Mouse (Mus musculus): ENCODE measurements around the gene Susd3. TPM values are rescaled to one million over a fixed set of nuclear protein-coding genes. Genes with fewer than 3 reads are reported as not detected.

Susd3 gene
- total RNA-seq (2021): 1 to 10 TPM in 1 of 2 experiments, under 1 TPM in 1; 0.47 to 1.0 TPM
- long read RNA-seq, experiment 1, partial matches to known transcripts: 0 of 1 reads
- long read RNA-seq, experiment 1, other reads (novel, unspliced or antisense): 1 of 1 reads
- long read RNA-seq, experiment 2, partial matches to known transcripts: 1 of 1 reads
- long read RNA-seq, experiment 2, other reads (novel, unspliced or antisense): 0 of 1 reads

GRCm38 (mm10) chr13:49248467-49248862 lies at the start of gene Susd3:
Susd3 (minus strand) TSS chr13:49248706.
- DNase-seq: no peak

DNA sequence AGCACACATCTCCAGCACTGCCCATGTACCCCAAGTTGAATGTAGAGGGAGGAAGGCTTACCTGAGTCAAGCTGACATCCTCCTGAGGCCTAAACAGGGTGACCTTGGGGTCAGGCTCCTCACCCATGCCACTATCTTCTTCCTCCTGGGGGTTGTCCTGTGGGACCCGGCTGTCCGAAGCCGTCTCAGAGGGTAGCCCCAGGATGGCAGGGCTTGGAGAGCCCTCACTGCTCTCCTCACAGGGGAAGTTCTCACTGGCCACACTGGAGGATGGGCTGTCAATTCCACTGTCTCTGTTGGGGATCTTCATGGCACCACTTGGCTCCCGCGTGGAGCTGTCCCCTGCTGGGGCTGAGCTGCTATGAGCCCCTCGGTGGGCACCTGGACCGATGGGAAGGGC lies 47.8 kb upstream of the Susd3 start:
- no peak for DNase-seq

DNA sequence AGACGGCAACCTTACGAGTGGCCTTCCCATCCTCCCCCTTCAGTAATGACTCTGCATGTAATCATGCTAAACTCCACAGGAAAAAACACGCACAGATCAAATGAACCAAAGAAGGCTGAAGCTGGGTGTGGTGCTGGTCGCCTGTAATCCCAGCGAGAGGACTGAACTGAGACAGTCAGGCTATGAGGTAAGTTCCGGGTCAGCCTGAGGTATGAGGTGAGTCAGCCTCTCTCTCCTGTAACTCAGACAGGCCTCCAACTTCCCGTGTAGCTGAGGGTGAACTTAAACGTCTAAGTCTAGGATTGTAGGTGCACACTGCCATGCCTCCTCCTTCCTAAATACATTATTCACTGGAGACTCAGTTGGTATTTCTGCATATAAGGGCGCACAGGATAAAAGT lies 45.6 kb upstream of the Susd3 start:
- no peak for DNase-seq

DNA sequence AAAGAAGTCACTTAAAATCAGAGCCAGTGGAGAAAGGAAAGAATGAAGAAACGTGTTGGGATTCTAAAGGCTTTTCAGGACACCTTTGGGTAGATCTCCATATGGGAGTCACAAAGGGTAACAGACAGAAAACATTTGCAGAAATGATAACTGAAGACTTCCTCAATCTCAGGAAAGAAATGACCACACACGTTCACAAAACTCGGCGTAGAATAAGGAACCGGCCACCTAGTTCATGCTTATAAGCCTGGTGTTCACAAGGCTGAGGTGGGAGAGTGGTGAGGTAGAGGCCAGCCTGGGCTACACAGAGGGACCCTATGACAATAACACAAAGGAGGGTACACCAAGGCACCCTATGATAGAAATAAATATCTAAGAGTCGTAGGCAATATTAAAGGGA lies 43.4 kb upstream of the Susd3 start:
- DNase-seq: no peak

GRCm38 (mm10) chr13:49291398-49291797 lies 42.9 kb upstream of the Susd3 start:
- no peak for DNase-seq

DNA sequence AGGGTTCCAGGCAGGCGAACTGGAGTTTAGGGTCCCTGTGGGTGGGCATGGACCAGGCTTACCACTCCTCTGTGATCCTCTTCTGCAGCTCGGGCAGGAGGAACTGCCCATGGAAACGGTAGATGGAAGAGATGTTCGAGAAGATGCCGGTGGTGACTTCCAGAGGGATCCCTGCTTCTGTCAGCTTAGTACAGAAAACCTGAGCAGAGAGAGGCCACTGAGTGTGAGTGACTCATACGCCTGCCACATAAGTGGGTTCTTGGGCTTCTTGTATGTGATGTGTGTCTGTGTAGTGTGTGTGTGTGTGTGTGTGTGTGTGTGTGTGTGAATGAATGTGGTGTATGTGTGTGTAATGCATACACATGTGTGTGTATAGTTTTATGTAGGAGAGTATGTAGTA lies 38.7 kb upstream of the Susd3 start:
- DNase-seq: no peak

DNA sequence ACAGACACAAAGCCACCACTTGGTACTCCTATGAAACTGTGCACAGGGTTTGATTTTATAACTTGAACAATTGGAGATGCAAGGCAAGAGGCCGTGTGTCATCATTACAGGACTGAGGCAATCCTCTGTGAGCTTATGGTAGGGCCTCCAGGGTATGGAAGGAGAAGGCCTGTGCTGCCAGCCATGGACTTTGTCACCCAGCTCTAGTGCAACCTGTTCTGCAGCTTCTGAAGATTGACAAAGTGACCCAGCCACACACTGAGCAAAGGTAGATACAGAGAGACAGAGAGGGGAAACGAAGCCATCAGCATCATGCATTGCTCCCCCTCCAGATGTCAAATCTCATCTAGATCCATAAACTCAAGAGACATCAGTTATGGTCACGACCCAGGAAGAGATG lies 38.2 kb upstream of the Susd3 start:
- DNase-seq: no peak

GRCm38 (mm10) chr13:49283686-49284085 lies 35.2 kb upstream of the Susd3 start:
- DNase-seq: no peak

- DNase-seq: no peak
Measured at GRCm38 (mm10) chr13:49282168-49282567, 33.7 kb upstream of the Susd3 start.

- DNase-seq: no peak
Measured at GRCm38 (mm10) chr13:49271831-49272765, 23.6 kb upstream of the Susd3 start.

DNA sequence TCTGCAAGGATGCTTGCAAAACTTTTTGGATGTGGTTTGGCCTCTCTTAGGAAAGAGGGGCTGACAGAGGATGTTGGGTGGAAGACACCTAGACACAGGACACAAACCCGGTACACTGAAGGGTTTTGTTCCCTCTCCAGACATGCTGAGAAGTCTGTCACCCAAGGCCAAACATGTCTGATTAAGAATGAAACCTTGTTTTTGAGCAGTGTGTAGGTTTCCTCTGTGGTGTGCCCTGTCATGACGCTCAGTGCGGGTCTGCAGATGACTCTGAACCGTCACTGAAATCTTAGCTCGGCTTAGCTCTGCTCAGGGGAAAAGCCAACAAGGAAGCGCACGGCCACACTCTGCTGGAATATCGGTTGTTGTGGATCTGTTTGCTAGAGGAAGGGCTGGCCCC lies 22.0 kb upstream of the Susd3 start:
- DNase-seq: no peak

DNA sequence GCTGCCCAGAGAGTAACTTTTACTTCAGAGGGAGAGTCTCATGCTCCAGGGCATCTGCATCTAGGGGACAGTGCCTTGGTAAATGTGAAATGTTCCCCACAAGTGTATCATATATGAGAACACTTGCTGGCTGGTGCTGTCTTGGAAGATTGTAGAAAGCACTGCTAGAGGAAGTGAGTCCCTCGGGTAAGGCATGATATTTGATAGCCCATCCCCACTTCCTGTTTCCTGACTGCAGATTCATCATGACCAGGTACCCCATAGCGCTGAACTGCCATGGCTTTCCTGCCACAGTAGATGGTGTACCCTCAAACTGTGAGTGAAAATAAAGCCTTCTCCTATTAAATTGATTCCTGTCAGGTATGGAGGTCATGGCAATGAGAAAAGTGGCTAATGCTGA lies 19.1 kb upstream of the Susd3 start:
- DNase-seq: no peak

DNA sequence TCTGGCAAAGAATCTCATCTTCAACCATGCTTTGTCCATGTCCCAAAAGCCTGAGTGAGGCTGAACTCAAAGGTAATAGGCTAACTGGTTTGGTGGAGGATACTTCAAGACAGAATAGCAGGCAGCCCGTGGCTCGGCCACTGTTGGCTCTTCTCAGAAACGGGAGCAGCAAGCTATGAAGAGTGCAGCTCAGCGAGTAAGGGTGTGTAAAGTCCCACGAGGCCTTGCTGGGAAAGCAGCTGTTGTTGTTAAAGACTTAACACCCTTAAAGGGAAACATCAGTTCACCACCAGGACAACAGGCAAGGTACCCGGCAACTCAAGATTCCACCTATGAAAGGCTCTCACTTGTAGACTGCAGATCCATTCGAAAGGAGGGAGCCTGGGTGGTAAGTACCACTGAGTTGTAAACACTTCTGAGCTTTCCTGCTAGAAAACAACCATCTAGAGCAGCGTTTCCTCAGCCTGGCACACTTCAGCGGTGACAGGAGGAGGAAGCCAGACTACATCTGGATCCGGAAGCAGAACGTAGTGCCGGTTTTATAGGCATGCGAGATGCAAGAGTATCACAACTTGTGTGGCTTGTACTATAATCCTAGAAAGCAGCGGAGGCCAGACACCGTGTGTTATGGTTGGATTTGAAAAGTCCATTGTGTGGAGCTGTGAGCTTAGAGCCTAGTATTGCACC lies 11.7 kb upstream of the Susd3 start:
- no peak for DNase-seq

- no peak for DNase-seq
Measured at GRCm38 (mm10) chr13:49257819-49258313, 9.4 kb upstream of the Susd3 start.

DNA sequence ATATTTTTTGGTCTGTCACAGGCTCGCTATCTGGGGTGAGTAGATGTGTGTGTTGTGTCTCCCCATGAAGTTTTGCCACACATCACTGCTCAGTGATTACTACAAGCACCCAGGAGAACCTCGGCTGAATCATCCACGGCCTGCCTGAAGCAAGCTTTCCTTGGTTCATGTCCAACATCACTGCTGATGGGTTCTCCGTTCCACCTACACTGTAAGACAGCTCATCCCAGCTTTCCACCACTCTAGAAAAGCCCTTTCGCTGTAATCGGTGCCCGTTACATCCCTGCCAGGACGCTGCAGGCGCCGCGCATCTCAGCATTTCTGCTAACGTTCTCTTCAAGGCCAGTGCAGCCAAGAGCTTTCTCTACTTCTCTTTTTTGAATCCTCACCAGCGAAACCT lies 4.2 kb upstream of the Susd3 start:
- no peak for DNase-seq

- DNase-seq: no peak
Measured at GRCm38 (mm10) chr13:49252113-49252512, 3.6 kb upstream of the Susd3 start.

GRCm38 (mm10) chr13:49250716-49251517 lies 2.4 kb upstream of the Susd3 start:
- no peak for DNase-seq

GRCm38 (mm10) chr13:49249634-49250033 lies 1.1 kb upstream of the Susd3 start:
- no peak for DNase-seq

- no peak for DNase-seq
Measured at GRCm38 (mm10) chr13:49248923-49249322, 417 bp upstream of the Susd3 start.

- DNase-seq: peak; percentile 29
Measured at GRCm38 (mm10) chr13:49247740-49248466, 603 bp downstream of the Susd3 start.

DNA sequence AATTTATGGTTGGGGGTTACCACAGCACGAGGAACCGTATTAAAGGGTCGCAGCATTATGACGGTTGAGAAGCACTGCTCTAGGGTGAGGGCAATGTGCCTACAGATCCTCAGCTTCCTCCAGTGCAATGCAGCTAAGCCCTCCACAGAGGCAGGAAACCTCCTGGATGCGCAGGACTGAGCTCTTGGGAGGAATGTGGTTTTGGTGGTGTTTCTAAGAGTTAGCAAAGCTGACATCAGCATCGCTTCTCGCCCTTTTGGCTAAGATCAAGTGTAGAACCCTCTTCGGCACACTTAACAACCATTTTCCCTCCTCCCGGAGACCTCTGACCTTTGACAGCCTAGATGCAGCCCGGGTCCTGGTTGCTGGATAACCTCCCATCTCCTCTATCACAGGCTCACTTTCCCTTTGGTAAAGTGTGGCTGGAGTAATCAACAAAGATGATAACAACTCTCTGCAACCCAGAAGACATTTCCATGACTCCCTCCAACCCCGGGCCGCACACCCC lies 1.2 kb downstream of the Susd3 start:
- no peak for DNase-seq

Data from gastrocnemius, postnatal 10 days (tissue).